Mouse (Mus musculus) adrenal gland, postnatal 4 days (tissue): Measurements from ENCODE around the gene Slc51a. TPM values are rescaled to one million over a fixed set of nuclear protein-coding genes. Genes with fewer than 3 reads are reported as not detected.
"Not testable (repeated sequence)": the region's sequence is repeated elsewhere in the genome, so short reads cannot be mapped to it uniquely, and the experiment has no call there.

Experiments
- DNase-seq, 2 experiments: peaks; one replicate each; pipeline ENCODE4 v3.0.0; 2021 to 2022; ENCODE audit warnings: low spot score in 2 of 2, mixed read lengths in 2 of 2
- total RNA-seq, 2 experiments: library from RNA; stranded (reverse); gene quantifications; 2 replicates each; pipeline ENCODE4 v1.2.3; 2021

Slc51a gene
- total RNA-seq, 2 experiments from 2014 or later = 1.4 TPM; not detected in 1

GRCm38 (mm10) chr16:32472276-32473015 is 15.2 kb downstream of the Slc51a start:
- no peak for DNase-seq

DNA sequence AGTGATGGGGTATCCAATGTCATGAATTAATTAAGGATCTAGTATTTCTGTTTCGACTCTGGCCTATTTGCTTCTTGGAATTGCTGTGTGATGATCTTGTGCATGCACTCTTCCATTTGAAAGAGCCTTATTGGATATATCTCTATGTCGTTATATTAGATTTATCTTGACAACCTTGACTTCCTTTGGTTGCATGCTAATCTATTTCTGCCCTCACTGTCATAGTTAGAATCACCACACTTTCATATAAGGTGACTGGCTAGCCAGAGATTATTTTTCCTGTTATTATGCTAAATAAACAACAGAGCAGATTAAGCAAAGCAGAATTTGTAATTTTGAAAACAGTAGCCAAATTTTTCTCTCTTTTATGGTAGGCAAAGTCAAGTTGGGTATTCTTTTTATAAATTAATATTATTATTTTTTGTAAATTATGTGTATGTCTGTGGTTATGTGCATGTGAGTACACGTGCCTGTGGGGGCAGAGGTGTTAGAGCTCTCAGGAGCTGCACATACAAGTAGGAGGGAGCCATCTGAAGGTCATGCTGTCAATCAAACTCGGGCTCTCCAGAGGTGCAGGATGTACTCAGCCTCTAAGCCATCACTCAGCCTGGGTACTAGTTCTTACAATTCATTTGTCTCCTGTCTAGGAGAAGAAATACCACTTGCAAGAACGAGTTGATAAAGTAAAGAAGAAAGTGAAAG is 18.1 kb downstream of the Slc51a start:
- no peak for DNase-seq

DNA sequence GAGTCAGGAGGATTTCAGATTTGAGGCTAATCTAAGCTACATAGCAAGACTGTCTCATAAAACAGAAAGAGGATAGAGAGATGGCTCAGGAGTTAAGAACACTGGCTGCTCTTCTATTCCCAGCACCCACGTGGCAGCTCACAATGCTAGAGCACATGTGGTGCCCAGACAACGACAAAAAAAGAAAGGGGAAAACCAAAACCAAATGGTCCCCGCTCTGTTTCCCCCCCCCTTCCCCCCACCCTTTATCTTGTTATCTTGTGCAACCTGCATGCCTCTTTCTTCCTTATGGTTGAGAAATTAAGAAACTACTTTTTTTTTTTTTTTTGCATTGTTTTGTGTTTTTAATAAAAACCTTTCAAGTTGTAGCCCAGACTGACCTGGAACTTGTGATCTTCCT is 19.2 kb downstream of the Slc51a start:
- DNase-seq = no peak

GRCm38 (mm10) chr16:32464908-32465307 is 22.8 kb downstream of the Slc51a start:
- DNase-seq = no peak

- DNase-seq = no peak
These were observed 24.3 kb downstream of the Slc51a start for GRCm38 (mm10) chr16:32463426-32463825.

DNA sequence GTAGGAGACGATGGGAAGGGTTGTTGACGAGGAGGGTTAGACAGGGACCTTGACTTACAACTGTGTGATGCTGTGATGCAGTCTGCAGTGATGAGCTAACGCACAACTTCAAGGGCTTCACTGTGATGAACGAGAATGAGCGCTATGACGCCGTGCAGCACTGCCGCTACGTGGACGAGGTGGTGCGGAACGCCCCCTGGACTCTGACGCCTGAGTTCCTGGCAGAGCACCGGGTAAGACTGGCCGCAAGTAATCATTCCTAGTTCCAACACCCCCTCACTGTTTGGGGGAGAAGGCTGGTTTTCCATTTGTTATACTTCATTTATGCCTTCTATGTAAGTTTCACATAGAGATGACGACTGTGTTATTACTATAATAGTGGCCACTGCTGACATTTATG is 24.7 kb downstream of the Slc51a start:
- DNase-seq = no peak

DNA sequence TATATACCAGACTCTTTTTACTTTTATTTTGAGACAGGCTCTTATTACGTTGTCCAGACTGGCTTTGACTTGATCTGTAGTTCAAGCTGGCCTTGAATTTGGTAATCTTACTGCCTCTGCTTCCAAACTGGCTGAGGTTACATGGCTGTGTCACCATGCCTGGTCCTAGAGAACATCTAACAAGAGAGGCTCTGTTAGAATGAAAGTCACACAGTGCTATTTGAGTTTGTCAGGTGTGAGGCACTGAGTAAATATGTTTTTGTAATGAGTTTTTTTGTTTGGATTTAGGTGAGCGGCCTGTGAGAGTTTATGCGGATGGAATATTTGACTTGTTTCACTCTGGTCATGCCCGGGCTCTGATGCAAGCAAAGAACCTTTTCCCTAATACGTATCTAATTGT is 26.0 kb downstream of the Slc51a start:
- DNase-seq = no peak

DNA sequence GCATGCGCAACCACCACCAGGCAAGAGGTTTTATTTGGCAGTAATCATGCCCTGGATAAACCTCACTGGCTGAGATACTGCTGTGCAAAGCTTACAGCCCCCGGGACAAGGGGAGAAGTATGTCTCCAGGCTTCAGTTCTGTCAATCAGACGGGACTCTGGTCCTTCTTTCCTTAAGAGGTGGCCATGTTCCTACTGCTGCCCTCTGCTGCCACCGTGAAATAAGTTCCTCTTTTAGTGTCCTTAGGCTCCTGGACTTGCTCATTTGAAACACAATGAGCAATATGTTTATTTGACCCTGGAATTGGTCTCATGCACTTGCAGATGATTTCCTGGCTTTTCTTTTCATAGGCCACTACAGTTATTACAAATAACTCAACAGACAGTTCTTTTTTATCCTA is 27.2 kb downstream of the Slc51a start:
- DNase-seq = no peak

GRCm38 (mm10) chr16:32457589-32458386 is 29.9 kb downstream of the Slc51a start:
- peak in 1 of 2 experiments; percentile 20 for DNase-seq

DNA sequence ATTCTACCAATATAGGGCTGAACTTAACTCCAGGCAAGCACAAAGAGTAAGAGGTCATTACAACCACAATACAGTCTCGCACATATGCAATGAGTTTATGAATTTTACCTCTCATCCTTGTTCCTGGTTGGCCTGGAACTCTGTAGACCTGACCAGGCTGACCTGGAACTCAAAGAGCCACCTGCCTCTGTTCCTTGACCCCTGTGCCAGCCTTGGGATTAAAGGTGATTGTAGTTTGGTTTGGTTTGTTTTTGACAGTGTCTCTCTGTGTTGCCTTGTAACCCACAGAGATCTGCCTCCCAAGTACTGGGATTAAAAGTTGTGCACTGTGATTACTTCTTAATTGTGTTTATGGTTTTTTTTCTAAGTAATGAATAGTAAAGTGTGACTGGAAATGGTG is 30.9 kb downstream of the Slc51a start:
- no peak for DNase-seq

DNA sequence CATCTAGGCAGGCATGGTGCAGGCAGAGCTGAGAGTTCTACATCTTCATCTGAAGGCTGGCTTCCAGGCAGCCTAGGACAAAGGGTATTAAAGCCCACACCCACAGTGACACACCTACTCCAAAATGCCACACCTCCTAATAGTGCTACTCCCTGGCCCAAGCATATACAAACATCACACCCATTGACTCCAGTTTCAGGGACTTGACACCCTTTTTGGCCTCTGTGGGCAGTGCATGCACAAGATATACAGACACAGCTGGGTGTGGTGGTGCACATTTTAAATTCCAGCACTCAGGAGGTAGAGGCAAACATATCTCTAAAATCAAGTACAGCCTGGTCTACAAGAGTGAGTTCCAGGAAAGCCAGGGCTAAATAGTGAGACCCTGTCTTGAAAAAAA is 31.6 kb downstream of the Slc51a start:
- no peak for DNase-seq

- no peak for DNase-seq
These were observed 33.0 kb downstream of the Slc51a start for GRCm38 (mm10) chr16:32454646-32455045.

GRCm38 (mm10) chr16:32453102-32453501 is 34.6 kb downstream of the Slc51a start:
- DNase-seq = no peak

- DNase-seq = no peak
These were observed 37.5 kb downstream of the Slc51a start for GRCm38 (mm10) chr16:32450133-32450532.

- DNase-seq = no peak
These were observed 38.0 kb downstream of the Slc51a start for GRCm38 (mm10) chr16:32449665-32450064.

- no peak for DNase-seq
These were observed 41.0 kb downstream of the Slc51a start for GRCm38 (mm10) chr16:32446563-32447138.

DNA sequence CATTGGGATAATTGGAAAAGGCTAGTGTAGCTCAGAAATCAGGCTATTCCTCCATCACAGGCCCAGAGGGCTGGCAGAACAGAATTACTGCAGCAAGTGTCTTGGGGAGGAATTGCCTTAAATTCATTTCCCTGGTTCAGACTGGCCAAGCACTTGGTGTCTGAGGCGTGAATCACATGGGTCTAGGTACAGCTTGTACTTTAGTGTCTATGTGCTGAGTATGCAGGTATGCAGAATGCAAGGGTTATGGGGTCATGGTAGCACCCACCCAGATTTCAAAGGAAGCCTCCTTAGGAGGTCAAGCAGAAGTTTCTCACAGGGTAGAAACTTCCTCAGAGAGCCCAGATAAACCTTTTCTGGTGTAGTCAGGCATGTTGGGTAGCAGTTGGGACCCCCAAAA is 42.1 kb downstream of the Slc51a start:
- no peak for DNase-seq

- DNase-seq = not testable (repeated sequence)
These were observed 43.1 kb downstream of the Slc51a start for GRCm38 (mm10) chr16:32444615-32445014.

DNA sequence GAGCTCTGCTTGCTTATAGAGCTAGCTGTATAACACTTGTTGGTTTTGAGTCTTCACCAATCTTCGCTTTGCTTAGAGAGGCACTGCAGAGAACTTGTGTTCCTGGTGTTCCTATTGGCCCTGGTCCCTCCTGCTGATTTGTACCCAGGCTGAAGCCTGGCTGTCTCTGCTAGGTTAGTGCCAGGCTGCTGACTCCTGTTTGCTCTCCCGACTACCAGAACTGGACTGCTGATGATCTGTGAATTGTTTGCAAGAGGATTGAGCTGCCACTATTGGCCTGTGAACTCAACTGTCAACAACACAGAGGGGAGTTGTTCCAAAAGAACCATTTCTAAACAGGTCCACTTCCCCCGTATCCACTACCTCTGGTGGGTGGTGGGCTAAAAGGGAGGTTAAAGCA is 46.2 kb downstream of the Slc51a start:
- DNase-seq = no peak

DNA sequence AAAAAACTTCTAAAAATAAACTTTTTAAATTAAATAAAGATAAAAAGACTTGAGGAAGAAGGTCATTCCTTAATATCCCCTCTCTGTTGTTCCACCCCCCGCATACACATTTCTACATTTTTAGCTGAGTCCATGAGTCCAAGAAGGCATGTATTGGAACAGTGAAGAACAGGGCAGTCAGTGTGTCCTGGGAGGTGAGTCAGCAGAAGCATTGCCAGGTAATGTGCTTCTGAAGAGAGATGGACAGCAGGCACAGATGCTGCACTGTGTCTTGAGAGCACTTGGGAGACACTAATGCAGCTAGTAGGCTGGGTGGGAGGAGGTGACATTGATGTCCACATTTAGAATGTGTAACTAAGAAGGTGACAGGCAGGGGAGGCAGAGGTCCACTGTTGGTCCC is 50.4 kb downstream of the Slc51a start:
- no peak for DNase-seq

- no peak for DNase-seq
These were observed 51.0 kb downstream of the Slc51a start for GRCm38 (mm10) chr16:32436657-32437056.

- no peak for DNase-seq
These were observed 53.0 kb downstream of the Slc51a start for GRCm38 (mm10) chr16:32434691-32435090.
